Mouse (Mus musculus) heart, embryonic 13.5 days (tissue): ENCODE measurements around the gene Gm10160. TPM values are rescaled to one million over a fixed set of nuclear protein-coding genes. Genes with fewer than 3 reads are reported as not detected.
A peak's percentile ranks its signal among the peaks of the same experiment; 100 is the strongest.

ENCODE experiments used
- ATAC-seq: fragments of 200-750 bp; cut with Nextera tagmentation; 2 replicates; pipeline ENCODE4 v1.8.0; 2017; ENCODE audit warnings: moderate TSS enrichment; ENCODE audit not compliant: insufficient number of reproducible peaks, low FRiP score, low TSS enrichment; ENCODE audit errors: extremely low read depth
- H3K27ac ChIP-seq: fragments of 300-500 bp; sonication (generic); replicated peaks from 2 replicates; pipeline ENCODE4 v1.5.1; 2015; ENCODE audit warnings: moderate library complexity, mild to moderate bottlenecking, inconsistent platforms
- H3K27me3 ChIP-seq: fragments of 300-500 bp; sonication (generic); replicated peaks from 2 replicates; pipeline ENCODE4 v1.6.1; 2015; ENCODE audit warnings: mild to moderate bottlenecking, inconsistent platforms
- H3K36me3 ChIP-seq: fragments of 300-500 bp; sonication (generic); 2 replicates; pipeline ENCODE4 v1.6.1; 2015; ENCODE audit warnings: mild to moderate bottlenecking, inconsistent platforms
- H3K4me1 ChIP-seq: fragments of 300-500 bp; sonication (generic); 2 replicates; pipeline ENCODE4 v1.6.1; 2015; ENCODE audit warnings: inconsistent platforms
- H3K4me2 ChIP-seq: fragments of 300-500 bp; sonication (generic); 2 replicates; pipeline ENCODE4 v1.6.1; 2015; ENCODE audit warnings: inconsistent platforms, mild to moderate bottlenecking, moderate library complexity
- H3K4me3 ChIP-seq: fragments of 300-500 bp; sonication (generic); 2 replicates; pipeline ENCODE4 v1.5.1; 2015; ENCODE audit warnings: moderate library complexity, mild to moderate bottlenecking, inconsistent platforms
- H3K9ac ChIP-seq: fragments of 300-500 bp; sonication (generic); 2 replicates; pipeline ENCODE4 v1.6.1; 2015; ENCODE audit warnings: inconsistent platforms, mild to moderate bottlenecking, moderate library complexity
- H3K9me3 ChIP-seq: fragments of 300-500 bp; sonication (generic); 2 replicates; pipeline ENCODE4 v1.6.1; 2016; ENCODE audit warnings: inconsistent platforms
- WGBS: fragments of 180-500 bp; shearing (Covaris S2); methylation state at CpG from one replicate; pipeline ENCODE4 v1.1.7; 2015; ENCODE audit warnings: mixed read lengths; 5-methylcytosine and 5-hydroxymethylcytosine counted together
- polyA plus RNA-seq: library from polyadenylated mRNA; unstranded; fragments of >200 nt; fragmentation: Nextera tagmentation; extraction: Ambion mirVana; gene quantifications from 2 replicates; pipeline ENCODE4 v1.2.1, GENCODE M21; 2015

Gene Gm10160
- not detected in 2 replicates for polyA plus RNA-seq

DNA sequence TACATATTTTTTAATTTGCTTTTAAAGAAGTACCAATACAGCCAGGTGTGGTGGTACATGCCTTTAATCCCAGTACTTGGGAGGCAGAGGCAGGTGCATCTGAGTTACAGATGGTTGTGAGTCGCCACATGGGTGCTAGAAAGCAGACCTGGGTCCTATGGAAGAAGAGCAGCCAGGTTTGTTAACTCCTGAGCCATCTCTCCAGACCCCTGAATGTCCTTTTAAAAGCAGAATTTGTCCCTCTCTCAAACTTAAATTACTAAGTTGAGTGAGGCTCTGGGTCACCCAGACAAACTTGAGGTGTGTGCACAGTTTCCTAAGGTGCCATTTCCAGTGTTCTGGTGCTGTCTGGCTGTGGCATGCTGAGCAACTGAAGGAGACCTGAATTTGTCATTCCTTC lies at the start of gene Gm10160:
TSS of gene Gm10160 (minus strand) at position 101 of the 400 bp plus-strand sequence.
- 80% methylated on average over 1 of the region's 1 CpGs for WGBS

GRCm38 (mm10) chr7:81904926-81905325 lies 49.3 kb upstream of the Gm10160 start:
- Histone ChIP-seq H3K4me2 (no peak overlapping the region), H3K27me3 (no peaks in the 10 kb centered on the region), H3K4me3 (no peak overlapping the region), H3K4me1 (peaks cover 4% of the 10 kb centered on the region; the same call in 1 of the 2 replicates), H3K27ac (no peak overlapping the region), H3K9me3 (no peaks in the 10 kb centered on the region), H3K9ac (no peak overlapping the region), H3K36me3 (no peaks in the 10 kb centered on the region)
- WGBS = 84% methylated on average over 2 of the region's 2 CpGs
- no peak for ATAC-seq

More for the DNA sequence above, at the start of gene Gm10160:
- peak within 1 kb of the TSS; percentile 61 for H3K9ac ChIP-seq
- no peaks in the 10 kb centered on the region for H3K9me3 ChIP-seq
- H3K27me3 ChIP-seq = peaks cover 11% of the 10 kb centered on the region; the same call in 1 of the 2 replicates
- no peak for ATAC-seq
- H3K4me2 ChIP-seq = peak within 1 kb of the TSS; percentile 61
- H3K36me3 ChIP-seq = no peaks in the 10 kb centered on the region
- H3K4me1 ChIP-seq = peaks cover 42% of the 10 kb centered on the region
- H3K27ac ChIP-seq = peak within 1 kb of the TSS; percentile 74
- peak within 1 kb of the TSS; percentile 31 for H3K4me3 ChIP-seq

DNA sequence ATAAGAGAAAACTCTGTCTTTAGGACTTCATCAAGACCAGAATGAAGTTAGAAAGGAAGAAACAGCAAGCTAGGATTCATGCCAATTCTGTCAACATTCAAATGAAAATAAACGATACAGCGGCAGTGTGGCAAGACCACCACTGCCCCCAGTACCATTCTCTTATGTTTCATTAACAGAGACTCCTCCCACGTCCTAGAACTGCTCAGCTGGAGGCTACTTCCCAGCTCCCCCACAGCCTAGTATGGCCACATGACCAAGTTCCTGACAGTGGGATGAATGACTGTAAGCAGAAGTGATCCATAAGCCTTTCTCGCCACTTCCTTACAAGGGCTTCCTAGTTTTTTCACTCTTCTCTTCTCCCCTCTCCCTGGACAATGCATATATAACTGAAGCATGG lies 48.5 kb upstream of the Gm10160 start:
- no peak overlapping the region for H3K27ac ChIP-seq
- ATAC-seq = no peak
- 55% methylated on average over 4 of the region's 4 CpGs for WGBS
- H3K4me2 ChIP-seq = no peak overlapping the region
- H3K9ac ChIP-seq = no peak overlapping the region
- H3K36me3 ChIP-seq = peaks cover 4% of the 10 kb centered on the region
- no peak overlapping the region for H3K4me3 ChIP-seq
- H3K27me3 ChIP-seq = no peaks in the 10 kb centered on the region
- H3K4me1 ChIP-seq = peaks cover 4% of the 10 kb centered on the region; the same call in 1 of the 2 replicates
- H3K9me3 ChIP-seq = no peaks in the 10 kb centered on the region

DNA sequence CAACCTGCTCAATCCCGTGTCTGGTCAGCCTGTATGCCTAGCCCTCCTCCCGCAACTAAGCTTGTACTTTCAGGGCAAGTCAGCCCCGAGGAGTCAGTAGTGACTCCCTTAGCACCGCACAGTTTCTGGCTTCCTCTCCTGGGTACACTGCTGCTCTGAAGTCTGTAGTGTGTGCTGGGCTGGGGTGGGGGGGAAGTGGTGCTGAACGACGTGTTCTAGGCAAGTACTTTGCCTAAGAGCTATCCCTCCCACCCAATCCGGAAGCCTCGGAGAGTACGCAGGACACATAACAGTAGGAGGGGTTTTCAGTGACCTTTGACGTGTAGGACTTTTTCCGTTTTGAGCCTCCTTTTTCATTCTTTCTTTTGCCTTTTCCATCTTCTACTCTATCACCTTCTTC lies 43.8 kb upstream of the Gm10160 start:
- no peak overlapping the region for H3K4me2 ChIP-seq
- ATAC-seq = no peak
- H3K4me1 ChIP-seq = peaks cover 3% of the 10 kb centered on the region; the same call in 1 of the 2 replicates
- peaks cover 17% of the 10 kb centered on the region for H3K36me3 ChIP-seq
- no peak overlapping the region for H3K4me3 ChIP-seq
- WGBS = 75% methylated on average over 11 of the region's 11 CpGs
- no peaks in the 10 kb centered on the region for H3K27me3 ChIP-seq
- no peaks in the 10 kb centered on the region for H3K9me3 ChIP-seq
- no peak overlapping the region for H3K27ac ChIP-seq
- no peak overlapping the region for H3K9ac ChIP-seq

DNA sequence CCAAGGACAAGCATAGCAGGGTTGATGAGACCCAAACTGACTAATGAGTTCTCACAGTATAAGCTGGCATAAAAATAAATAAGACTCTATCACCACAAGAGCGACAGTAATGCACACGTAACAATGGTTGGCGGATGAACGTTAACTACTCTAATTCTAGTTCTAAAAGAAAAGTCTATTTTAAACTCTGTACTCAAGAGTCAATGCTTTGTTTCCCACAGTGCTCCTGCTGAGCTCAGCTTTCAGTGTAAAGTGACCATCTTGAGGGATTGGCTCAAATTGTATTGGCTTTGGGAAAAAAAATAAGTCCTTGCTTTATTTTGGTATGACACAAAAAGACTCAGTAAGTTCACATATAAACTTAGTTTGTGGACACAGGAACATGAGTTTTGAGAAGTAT lies 29.5 kb upstream of the Gm10160 start:
- ATAC-seq = no peak
- H3K9ac ChIP-seq = no peak overlapping the region
- no peaks in the 10 kb centered on the region for H3K9me3 ChIP-seq
- H3K4me3 ChIP-seq = no peak overlapping the region
- H3K36me3 ChIP-seq = peaks cover 33% of the 10 kb centered on the region
- H3K4me2 ChIP-seq = no peak overlapping the region
- H3K4me1 ChIP-seq = 0 out of 2 replicates have a peak, but pooled peaks cover 3% of the 10 kb centered on the region
- H3K27me3 ChIP-seq = no peaks in the 10 kb centered on the region
- no peak overlapping the region for H3K27ac ChIP-seq
- WGBS = 74% methylated on average over 4 of the region's 4 CpGs

DNA sequence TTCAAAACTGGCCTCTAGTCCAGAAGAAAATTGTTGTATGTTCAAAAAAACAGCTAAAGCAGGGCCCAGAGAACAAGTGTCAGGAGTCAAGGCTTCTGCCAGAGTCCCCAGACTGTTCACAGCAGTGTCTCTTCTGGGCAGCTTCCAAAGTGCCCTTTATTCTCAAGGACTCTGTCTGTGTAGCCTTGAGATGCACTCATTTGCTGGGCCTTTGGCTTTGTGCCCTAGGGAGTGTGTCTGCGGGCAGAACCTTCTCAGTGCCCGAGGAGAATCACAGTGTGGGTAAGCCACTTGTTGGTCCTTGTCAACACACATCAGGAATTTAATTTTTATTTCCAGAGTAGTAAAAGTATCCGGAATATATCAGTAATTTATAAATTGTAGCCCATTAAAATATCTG lies 26.0 kb upstream of the Gm10160 start:
- no peaks in the 10 kb centered on the region for H3K9me3 ChIP-seq
- no peak overlapping the region for H3K4me3 ChIP-seq
- H3K36me3 ChIP-seq = peaks cover 35% of the 10 kb centered on the region
- H3K4me2 ChIP-seq = no peak overlapping the region
- 66% methylated on average over 3 of the region's 3 CpGs for WGBS
- 0 out of 2 replicates have a peak, but pooled peaks cover 3% of the 10 kb centered on the region for H3K4me1 ChIP-seq
- ATAC-seq = no peak
- no peak overlapping the region for H3K9ac ChIP-seq
- no peaks in the 10 kb centered on the region for H3K27me3 ChIP-seq
- no peak overlapping the region for H3K27ac ChIP-seq

GRCm38 (mm10) chr7:81880797-81881196 lies 25.2 kb upstream of the Gm10160 start:
- H3K9me3 ChIP-seq = no peaks in the 10 kb centered on the region
- H3K4me1 ChIP-seq = peaks cover 7% of the 10 kb centered on the region; the same call in 1 of the 2 replicates
- H3K27me3 ChIP-seq = no peaks in the 10 kb centered on the region
- no peak overlapping the region for H3K27ac ChIP-seq
- no peak for ATAC-seq
- H3K4me3 ChIP-seq = no peak overlapping the region
- no peak overlapping the region for H3K4me2 ChIP-seq
- peaks cover 28% of the 10 kb centered on the region for H3K36me3 ChIP-seq
- no peak overlapping the region for H3K9ac ChIP-seq
- WGBS = 89% methylated on average over 4 of the region's 4 CpGs

DNA sequence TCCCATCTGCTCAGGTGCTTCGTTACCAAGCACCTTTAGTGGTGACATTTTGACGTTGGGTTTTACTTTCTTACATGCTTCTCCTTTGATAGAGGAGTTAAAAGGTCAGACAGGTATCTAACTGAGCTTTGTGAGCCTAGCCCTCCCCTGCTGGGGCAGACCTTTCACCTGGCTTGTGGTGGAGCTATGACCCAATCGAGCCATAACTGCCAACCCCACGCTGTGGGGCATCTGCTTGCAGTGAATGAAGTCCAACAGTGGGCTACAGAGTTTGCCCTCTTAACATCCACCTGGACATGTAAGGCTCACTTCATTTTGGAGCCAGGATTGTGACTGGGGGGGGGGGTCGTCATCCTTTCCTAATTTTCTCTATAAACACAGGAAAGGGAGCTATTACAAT lies 24.7 kb upstream of the Gm10160 start:
- H3K4me1 ChIP-seq = peaks cover 9% of the 10 kb centered on the region

DNA sequence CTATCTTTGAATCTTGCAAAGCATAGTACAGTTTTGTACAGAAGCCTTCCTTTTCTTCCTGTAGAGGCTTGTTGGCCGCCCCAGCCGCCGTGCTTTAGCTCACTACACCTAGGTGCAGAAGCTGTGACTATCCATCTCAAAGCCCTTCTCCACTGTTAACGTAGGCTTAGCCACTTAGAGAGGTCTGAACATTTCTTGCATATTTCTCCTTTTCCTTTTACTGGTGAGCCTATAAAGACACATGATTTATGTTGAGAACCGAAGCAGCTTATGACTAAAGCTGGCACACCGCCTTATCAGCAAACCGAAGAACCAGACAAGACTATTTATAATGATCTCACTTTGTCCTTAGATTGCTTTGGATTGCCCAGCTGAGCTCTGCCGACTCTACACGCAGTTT lies 19.8 kb upstream of the Gm10160 start:
- peaks cover 19% of the 10 kb centered on the region for H3K4me1 ChIP-seq
- no peak overlapping the region for H3K4me2 ChIP-seq
- no peak overlapping the region for H3K27ac ChIP-seq
- 49% methylated on average over 9 of the region's 9 CpGs for WGBS
- ATAC-seq = no peak
- H3K36me3 ChIP-seq = peaks cover 32% of the 10 kb centered on the region
- H3K9me3 ChIP-seq = no peaks in the 10 kb centered on the region
- no peaks in the 10 kb centered on the region for H3K27me3 ChIP-seq
- H3K9ac ChIP-seq = no peak overlapping the region
- H3K4me3 ChIP-seq = no peak overlapping the region

More for the DNA sequence above, 24.7 kb upstream of the Gm10160 start:
- Histone ChIP-seq H3K9ac (no peak overlapping the region), H3K9me3 (no peaks in the 10 kb centered on the region), H3K27me3 (no peaks in the 10 kb centered on the region), H3K4me3 (no peak overlapping the region), H3K36me3 (peaks cover 25% of the 10 kb centered on the region), H3K4me2 (no peak overlapping the region), H3K27ac (no peak overlapping the region)
- ATAC-seq = no peak
- 78% methylated on average over 5 of the region's 5 CpGs for WGBS

DNA sequence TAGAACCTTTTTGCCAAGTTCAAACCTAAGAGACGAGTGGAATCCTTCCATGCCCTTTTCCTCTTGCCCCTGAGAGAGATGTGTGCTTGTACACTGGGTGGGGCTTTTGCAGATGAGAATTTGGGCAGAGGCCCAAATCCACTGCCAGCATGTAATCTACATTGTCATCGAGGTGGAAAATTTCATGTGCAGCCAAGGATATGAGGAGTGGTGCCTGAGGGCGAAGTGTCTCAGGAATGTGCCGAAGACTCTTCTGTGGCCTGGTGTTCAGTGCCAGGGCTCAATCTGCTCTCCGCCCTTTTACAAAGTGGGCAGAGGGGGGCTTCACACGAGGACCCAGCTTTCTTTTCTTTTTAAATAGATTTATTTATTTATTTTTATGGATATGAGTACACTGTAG lies 19.0 kb upstream of the Gm10160 start:
- 57% methylated on average over 6 of the region's 6 CpGs for WGBS
- no peak overlapping the region for H3K4me2 ChIP-seq

GRCm38 (mm10) chr7:81873807-81874206 lies 18.2 kb upstream of the Gm10160 start:
- WGBS = 33% methylated on average over 1 of the region's 1 CpGs
- Histone ChIP-seq H3K27me3 (no peaks in the 10 kb centered on the region), H3K9me3 (no peaks in the 10 kb centered on the region), H3K4me3 (no peak overlapping the region), H3K4me1 (peaks cover 23% of the 10 kb centered on the region), H3K27ac (no peak overlapping the region), H3K9ac (no peak overlapping the region), H3K4me2 (no peak overlapping the region), H3K36me3 (peaks cover 42% of the 10 kb centered on the region)
- no peak for ATAC-seq

More for the DNA sequence above, 19.0 kb upstream of the Gm10160 start:
- peaks cover 22% of the 10 kb centered on the region for H3K4me1 ChIP-seq
- no peaks in the 10 kb centered on the region for H3K9me3 ChIP-seq
- no peak overlapping the region for H3K4me3 ChIP-seq
- ATAC-seq = no peak
- H3K27ac ChIP-seq = no peak overlapping the region
- H3K36me3 ChIP-seq = peaks cover 38% of the 10 kb centered on the region
- H3K27me3 ChIP-seq = no peaks in the 10 kb centered on the region
- H3K9ac ChIP-seq = no peak overlapping the region

DNA sequence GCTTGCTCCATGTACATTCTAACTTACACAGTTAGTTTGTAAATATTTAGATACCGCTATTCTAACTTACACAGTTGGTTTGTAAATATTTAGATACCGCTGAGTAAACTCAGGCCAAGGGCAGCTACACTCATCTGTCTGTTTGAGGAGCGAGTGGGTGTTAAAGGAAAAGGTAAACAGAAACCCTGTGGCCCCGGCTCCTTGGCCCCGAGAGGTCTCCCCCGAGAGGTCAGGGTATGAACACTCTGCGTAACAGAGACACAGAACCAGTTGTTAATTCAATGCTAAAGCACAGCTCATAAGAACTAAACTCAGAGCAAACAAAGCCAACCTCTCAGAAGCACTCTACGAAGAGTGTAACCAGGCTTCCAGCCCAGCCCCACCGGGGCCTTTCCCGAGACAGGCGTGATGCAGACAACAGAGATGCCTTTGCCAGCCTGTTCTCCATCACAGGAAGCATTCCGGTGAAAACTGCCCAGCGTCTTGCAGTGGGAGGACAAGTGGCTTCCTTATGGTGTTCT lies 17.0 kb upstream of the Gm10160 start:
- no peak for ATAC-seq
- Histone ChIP-seq H3K4me1 (peaks cover 23% of the 10 kb centered on the region), H3K27me3 (no peaks in the 10 kb centered on the region), H3K4me3 (no peak overlapping the region), H3K9ac (no peak overlapping the region), H3K4me2 (no peak overlapping the region), H3K27ac (no peak overlapping the region), H3K9me3 (no peaks in the 10 kb centered on the region), H3K36me3 (peaks cover 44% of the 10 kb centered on the region)
- WGBS = 56% methylated on average over 13 of the region's 13 CpGs
